Mouse (Mus musculus): ENCODE measurements around the gene Lcor. TPM values are rescaled to one million over a fixed set of nuclear protein-coding genes. Genes with fewer than 3 reads are reported as not detected.

Gene Lcor
- polyA plus RNA-seq, 1 experiment from 2014 or later: 17.0 TPM

DNA sequence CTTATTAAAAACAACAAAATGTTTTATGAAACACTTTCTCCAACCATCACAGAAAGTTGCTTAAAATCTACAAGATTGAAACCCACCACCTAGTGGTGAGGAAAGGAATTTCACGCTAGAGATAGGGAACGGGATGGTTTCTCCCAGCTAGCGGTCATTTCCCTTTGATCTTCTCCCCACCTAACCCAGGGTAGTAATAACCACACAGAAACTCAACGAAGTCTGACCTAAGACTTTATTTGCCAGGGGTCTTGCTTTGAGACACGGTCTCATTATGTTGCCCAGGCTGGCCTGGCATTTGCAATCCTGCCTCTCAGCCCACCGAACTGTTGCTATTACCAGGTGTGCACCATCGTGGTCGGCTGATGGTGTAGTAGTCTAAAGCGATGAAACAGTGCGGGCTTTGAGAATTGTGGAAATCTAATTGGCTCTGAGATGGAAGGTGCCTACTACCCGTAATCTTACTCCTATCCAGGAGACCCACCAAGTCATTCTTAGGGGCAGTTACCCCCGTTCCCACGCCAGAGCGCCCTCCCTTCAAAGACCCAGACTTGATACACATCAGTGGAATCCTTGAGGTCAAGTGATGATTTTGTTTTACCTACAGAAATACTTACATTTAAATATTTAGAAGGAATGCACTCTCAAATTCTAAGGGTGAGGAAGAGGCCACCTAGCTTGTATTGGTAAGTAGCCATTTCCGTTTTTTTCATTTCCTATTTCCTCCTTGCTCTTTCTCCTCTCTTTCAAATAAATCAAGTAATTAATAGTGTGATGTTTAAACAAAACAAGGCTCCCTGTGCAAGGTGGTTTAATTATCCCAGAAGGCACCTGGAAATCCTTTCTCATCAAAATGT is 1.2 kb upstream of the Lcor start:
- peak overlapping the region; percentile 86 for H3K4me2 ChIP-seq
- no peaks in the 10 kb centered on the region for H3K9me3 ChIP-seq (replicated peaks)
- 6% methylated on average over 15 of the region's 15 CpGs for WGBS
- peak overlapping the region; percentile 23; the same call in 1 of the 2 replicates for H3K9ac ChIP-seq
- H3K27me3 ChIP-seq: no peaks in the 10 kb centered on the region; the same call in 1 of the 2 replicates
- peak overlapping the region; percentile 97 for H3K4me3 ChIP-seq (replicated peaks)
- no peak for ATAC-seq (replicated peaks; ENCODE audit: low FRiP score)
- H3K4me1 ChIP-seq: peaks cover 25% of the 10 kb centered on the region
- no peaks in the 10 kb centered on the region for H3K36me3 ChIP-seq
- H3K27ac ChIP-seq: peak overlapping the region; percentile 100

GRCm38 (mm10) chr19:41481887-41482189 is 599 bp upstream of the Lcor start:
- no peaks in the 10 kb centered on the region for H3K36me3 ChIP-seq
- peak overlapping the region; percentile 86 for H3K4me2 ChIP-seq
- 3% methylated on average over 6 of the region's 6 CpGs for WGBS
- no peaks in the 10 kb centered on the region; the same call in 1 of the 2 replicates for H3K27me3 ChIP-seq
- peak overlapping the region; percentile 97 for H3K4me3 ChIP-seq (replicated peaks)
- H3K9me3 ChIP-seq (replicated peaks): no peaks in the 10 kb centered on the region
- H3K4me1 ChIP-seq: peaks cover 25% of the 10 kb centered on the region
- H3K27ac ChIP-seq: peak overlapping the region; percentile 100
- ATAC-seq (replicated peaks; ENCODE audit: low FRiP score): no peak
- H3K9ac ChIP-seq: peak overlapping the region; percentile 83

- Histone ChIP-seq H3K4me3 (replicated peaks) (peak overlapping the region; percentile 97), H3K4me2 (peak overlapping the region; percentile 86), H3K9me3 (replicated peaks) (no peaks in the 10 kb centered on the region), H3K36me3 (no peaks in the 10 kb centered on the region), H3K27ac (peak overlapping the region; percentile 100), H3K27me3 (no peaks in the 10 kb centered on the region; the same call in 1 of the 2 replicates), H3K4me1 (peaks cover 21% of the 10 kb centered on the region), H3K9ac (peak overlapping the region; percentile 83)
- WGBS: under 1% methylated on average over 56 of the region's 91 CpGs
- ATAC-seq (replicated peaks; ENCODE audit: low FRiP score): peak; percentile 77
These were observed 540 bp downstream of the Lcor start for GRCm38 (mm10) chr19:41482909-41483444.

- Histone ChIP-seq H3K9ac (peak overlapping the region; percentile 83), H3K4me1 (peaks cover 21% of the 10 kb centered on the region), H3K4me2 (peak overlapping the region; percentile 86), H3K27me3 (no peaks in the 10 kb centered on the region; the same call in 1 of the 2 replicates), H3K9me3 (replicated peaks) (no peaks in the 10 kb centered on the region), H3K36me3 (no peaks in the 10 kb centered on the region), H3K4me3 (replicated peaks) (peak overlapping the region; percentile 97), H3K27ac (peak overlapping the region; percentile 100)
- under 1% methylated on average over 30 of the region's 30 CpGs for WGBS
- ATAC-seq (replicated peaks; ENCODE audit: low FRiP score): no peak; the same call in 1 of the 2 replicates
These were observed 1.1 kb downstream of the Lcor start for GRCm38 (mm10) chr19:41483445-41484040.

DNA sequence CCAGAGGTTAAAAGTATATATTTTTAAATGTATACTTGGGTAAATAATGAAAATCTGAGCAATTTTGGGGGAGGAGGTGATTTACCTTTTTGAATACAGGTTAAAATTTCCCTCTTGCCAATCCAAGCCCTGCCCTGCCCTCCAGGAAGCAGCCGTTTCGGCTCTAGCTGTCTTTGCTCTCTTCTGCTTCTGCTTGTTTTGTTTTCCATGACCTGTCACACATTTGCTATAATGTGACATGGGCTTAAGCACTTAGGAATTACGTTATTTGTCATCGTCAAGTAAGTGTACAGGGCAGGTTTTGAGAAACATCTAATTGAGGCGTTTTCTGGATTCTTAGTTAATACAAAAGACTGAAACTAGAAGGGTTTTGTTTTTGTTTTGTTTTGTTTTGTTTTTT is 1.9 kb downstream of the Lcor start:
- H3K27ac ChIP-seq: no peak overlapping the region
- H3K9ac ChIP-seq: no peak overlapping the region
- peak overlapping the region; percentile 29 for H3K4me3 ChIP-seq (replicated peaks)
- peak overlapping the region; percentile 86 for H3K4me2 ChIP-seq
- H3K27me3 ChIP-seq: no peaks in the 10 kb centered on the region; the same call in 1 of the 2 replicates
- no peak for ATAC-seq (replicated peaks; ENCODE audit: low FRiP score)
- 21% methylated on average over 5 of the region's 5 CpGs for WGBS
- H3K36me3 ChIP-seq: no peaks in the 10 kb centered on the region
- H3K4me1 ChIP-seq: peaks cover 21% of the 10 kb centered on the region
- no peaks in the 10 kb centered on the region for H3K9me3 ChIP-seq (replicated peaks)

- WGBS: 28% methylated on average over 4 of the region's 4 CpGs
- no peaks in the 10 kb centered on the region for H3K9me3 ChIP-seq (replicated peaks)
- H3K4me2 ChIP-seq: no peak overlapping the region
- H3K36me3 ChIP-seq: 0 out of 2 replicates have a peak, but pooled peaks cover 3% of the 10 kb centered on the region
- H3K4me1 ChIP-seq: peaks cover 4% of the 10 kb centered on the region; the same call in 1 of the 2 replicates
- no peak overlapping the region for H3K9ac ChIP-seq
- H3K27ac ChIP-seq: peak overlapping the region; percentile 41; the same call in 1 of the 2 replicates
- no peak overlapping the region for H3K4me3 ChIP-seq (replicated peaks)
- no peaks in the 10 kb centered on the region for H3K27me3 ChIP-seq
- ATAC-seq (replicated peaks; ENCODE audit: low FRiP score): no peak
These were observed 13.1 kb downstream of the Lcor start for GRCm38 (mm10) chr19:41495382-41496032.

GRCm38 (mm10) chr19:41496058-41496457 is 13.6 kb downstream of the Lcor start:
- no peaks in the 10 kb centered on the region for H3K9me3 ChIP-seq (replicated peaks)
- H3K4me2 ChIP-seq: no peak overlapping the region
- H3K9ac ChIP-seq: no peak overlapping the region
- H3K36me3 ChIP-seq: 0 out of 2 replicates have a peak, but pooled peaks cover 3% of the 10 kb centered on the region
- 0 out of 2 replicates have a peak overlapping the region, but pooled peaks have one; percentile 41 for H3K27ac ChIP-seq
- ATAC-seq (replicated peaks; ENCODE audit: low FRiP score): no peak
- no peaks in the 10 kb centered on the region for H3K27me3 ChIP-seq
- peaks cover 4% of the 10 kb centered on the region; the same call in 1 of the 2 replicates for H3K4me1 ChIP-seq
- no peak overlapping the region for H3K4me3 ChIP-seq (replicated peaks)

- no peaks in the 10 kb centered on the region for H3K27me3 ChIP-seq
- no peak for ATAC-seq (replicated peaks; ENCODE audit: low FRiP score)
- no peak overlapping the region for H3K4me3 ChIP-seq (replicated peaks)
- no peaks in the 10 kb centered on the region for H3K9me3 ChIP-seq (replicated peaks)
- H3K4me2 ChIP-seq: no peak overlapping the region
- no peak overlapping the region for H3K27ac ChIP-seq
- WGBS: 96% methylated on average over 8 of the region's 8 CpGs
- H3K36me3 ChIP-seq: peaks cover 7% of the 10 kb centered on the region; the same call in 1 of the 2 replicates
- no peaks in the 10 kb centered on the region for H3K4me1 ChIP-seq
- H3K9ac ChIP-seq: no peak overlapping the region
These were observed 25.4 kb downstream of the Lcor start for GRCm38 (mm10) chr19:41507872-41508271.

DNA sequence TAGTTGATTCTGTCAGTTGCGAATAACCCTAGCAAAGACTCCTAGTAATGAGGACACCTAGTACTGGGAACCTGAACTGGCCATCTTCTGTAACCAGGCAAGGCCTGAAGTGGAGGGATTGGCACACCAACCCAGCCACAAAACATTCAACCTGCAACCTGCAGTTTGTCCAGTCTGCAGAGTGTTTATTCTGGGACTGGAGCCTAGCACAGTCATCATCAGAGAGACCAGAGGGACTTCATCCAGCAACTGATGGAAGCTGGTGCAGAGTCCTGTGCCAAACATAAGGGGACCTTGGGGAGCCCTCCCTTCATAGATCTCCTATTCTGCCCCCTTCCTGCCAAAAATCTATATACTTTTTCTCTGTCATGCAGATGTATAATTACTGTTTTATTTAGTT is 32.4 kb downstream of the Lcor start:
- H3K9ac ChIP-seq: no peak overlapping the region
- H3K36me3 ChIP-seq: no peaks in the 10 kb centered on the region
- 96% methylated on average over 1 of the region's 1 CpGs for WGBS
- H3K4me3 ChIP-seq (replicated peaks): no peak overlapping the region
- no peak for ATAC-seq (replicated peaks; ENCODE audit: low FRiP score)
- no peaks in the 10 kb centered on the region for H3K27me3 ChIP-seq
- no peaks in the 10 kb centered on the region for H3K4me1 ChIP-seq
- no peak overlapping the region for H3K4me2 ChIP-seq
- H3K9me3 ChIP-seq (replicated peaks): no peaks in the 10 kb centered on the region
- H3K27ac ChIP-seq: no peak overlapping the region

DNA sequence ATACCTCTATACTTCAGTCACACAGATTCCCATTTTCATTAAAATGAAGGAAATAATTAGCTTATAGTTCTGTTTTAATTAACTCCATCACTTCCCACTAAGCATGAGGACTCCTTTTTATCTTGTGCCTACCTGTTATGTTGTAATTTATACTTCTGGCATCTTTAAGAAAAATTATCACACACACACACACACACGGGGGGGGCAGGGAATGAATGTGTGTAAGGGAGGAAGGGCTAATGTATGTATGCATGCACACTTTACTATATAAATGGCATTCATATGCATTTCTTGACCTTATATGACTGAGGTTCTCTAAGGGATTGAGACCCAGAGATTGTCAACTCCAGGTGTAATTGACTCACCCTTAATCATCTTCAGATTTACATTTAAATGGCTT is 33.1 kb downstream of the Lcor start:
- H3K4me1 ChIP-seq: no peaks in the 10 kb centered on the region
- 94% methylated on average over 1 of the region's 1 CpGs for WGBS
- no peaks in the 10 kb centered on the region for H3K9me3 ChIP-seq (replicated peaks)
- no peak overlapping the region for H3K4me3 ChIP-seq (replicated peaks)
- H3K4me2 ChIP-seq: no peak overlapping the region
- no peak overlapping the region for H3K27ac ChIP-seq
- no peaks in the 10 kb centered on the region for H3K36me3 ChIP-seq
- no peak for ATAC-seq (replicated peaks; ENCODE audit: low FRiP score)
- no peak overlapping the region for H3K9ac ChIP-seq
- H3K27me3 ChIP-seq: no peaks in the 10 kb centered on the region

GRCm38 (mm10) chr19:41517006-41517405 is 34.6 kb downstream of the Lcor start:
- Histone ChIP-seq H3K9ac (no peak overlapping the region), H3K4me2 (no peak overlapping the region), H3K27me3 (no peaks in the 10 kb centered on the region), H3K36me3 (no peaks in the 10 kb centered on the region), H3K27ac (no peak overlapping the region), H3K4me1 (no peaks in the 10 kb centered on the region), H3K4me3 (replicated peaks) (no peak overlapping the region), H3K9me3 (replicated peaks) (no peaks in the 10 kb centered on the region)
- no peak for ATAC-seq (replicated peaks; ENCODE audit: low FRiP score)
- WGBS: 90% methylated on average over 3 of the region's 3 CpGs

DNA sequence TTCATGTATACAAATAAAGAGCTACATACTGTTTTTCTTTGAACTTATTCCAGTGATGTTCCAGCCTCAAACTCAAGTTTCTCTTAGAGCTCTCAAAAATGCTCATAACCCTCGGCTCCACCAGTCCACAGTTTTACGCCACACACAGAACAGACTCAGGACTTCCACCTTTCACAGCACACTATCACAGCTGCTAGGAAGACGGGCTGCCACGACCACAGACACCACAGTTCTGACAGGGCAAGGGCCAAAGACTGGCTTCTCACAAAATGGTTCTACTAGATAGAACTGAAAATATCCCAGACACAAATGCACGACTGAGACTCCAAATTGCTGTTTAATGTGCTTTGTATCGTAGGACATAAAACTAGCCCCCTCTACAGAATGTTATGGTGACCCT is 36.7 kb downstream of the Lcor start:
- H3K9ac ChIP-seq: no peak overlapping the region
- H3K27me3 ChIP-seq: no peaks in the 10 kb centered on the region
- no peaks in the 10 kb centered on the region for H3K9me3 ChIP-seq (replicated peaks)
- no peaks in the 10 kb centered on the region for H3K36me3 ChIP-seq
- no peak for ATAC-seq (replicated peaks; ENCODE audit: low FRiP score)
- WGBS: 79% methylated on average over 6 of the region's 6 CpGs
- H3K4me2 ChIP-seq: no peak overlapping the region
- no peaks in the 10 kb centered on the region for H3K4me1 ChIP-seq
- no peak overlapping the region for H3K27ac ChIP-seq
- no peak overlapping the region for H3K4me3 ChIP-seq (replicated peaks)
